Comparison of ENCODE assay signal across 17 mouse cellular contexts in genomic region chr5:144688371-144688770, GRCm38 (mm10).
DNase-seq lines count a peak whose midpoint lies in the region; ATAC-seq lines count a peak whose summit lies in the region.
"Had no signal": no experiment of that assay in that cellular context is flagged by ENCODE, and none has a peak within 500 bp of the region (broad histone marks: within the 10 kb centered on the region; RNA-seq: fewer than 3 reads in every experiment).

No protein-coding gene starts in this region.

- H3K27me3 ChIP-seq in embryonic facial prominence, embryonic 14.5 days (replicated peaks; ENCODE audit: control insufficient read depth, insufficient read depth, low read length), result no peaks in the 10 kb centered on the region
- H3K27me3 ChIP-seq in embryonic facial prominence, embryonic 10.5 days (replicated peaks; ENCODE audit: low read depth, poor library complexity, severe bottlenecking), result no peaks in the 10 kb centered on the region
- no peaks in the 10 kb centered on the region for H3K27me3 ChIP-seq in kidney, embryonic 15.5 days
- H3K27me3 ChIP-seq: forebrain, embryonic 15.5 days; limb, embryonic 12.5 days; neural tube, embryonic 13.5 days had no signal

- 25% methylated on average over 4 of the region's 4 CpGs for WGBS in embryonic facial prominence, embryonic 14.5 days
- WGBS in embryonic facial prominence, embryonic 10.5 days, result 78% methylated on average over 4 of the region's 4 CpGs
- WGBS in kidney, embryonic 15.5 days, result 63% methylated on average over 4 of the region's 4 CpGs

- no peak overlapping the region for H3K4me3 ChIP-seq in embryonic facial prominence, embryonic 14.5 days (ENCODE audit: low read depth, low read length)
- no peak overlapping the region for H3K4me3 ChIP-seq in embryonic facial prominence, embryonic 10.5 days
- H3K4me3 ChIP-seq in kidney, embryonic 15.5 days (replicated peaks), result no peak overlapping the region
- H3K4me3 ChIP-seq: forebrain, embryonic 15.5 days; limb, embryonic 12.5 days; neural tube, embryonic 13.5 days had no signal

- H3K9me3 ChIP-seq in embryonic facial prominence, embryonic 14.5 days (ENCODE audit: control insufficient read depth, low read length), result no peaks in the 10 kb centered on the region
- no peaks in the 10 kb centered on the region for H3K9me3 ChIP-seq in embryonic facial prominence, embryonic 10.5 days
- H3K9me3 ChIP-seq in kidney, embryonic 15.5 days (replicated peaks), result no peaks in the 10 kb centered on the region
- H3K9me3 ChIP-seq: forebrain, embryonic 15.5 days; limb, embryonic 12.5 days; neural tube, embryonic 13.5 days had no signal

- peak; percentile 82 for DNase-seq in embryonic facial prominence, embryonic 14.5 days (ENCODE audit: low spot score)
- DNase-seq in embryonic facial prominence, embryonic 10.5 days (ENCODE audit: low spot score), result no peak
- peak; percentile 6 for DNase-seq in heart, postnatal 4 days
- no peak for DNase-seq in heart, postnatal 36 days
- peak; percentile 26 for DNase-seq in kidney, postnatal 14 days
- DNase-seq in NIH3T3 (ENCODE audit: low read depth), result peak; percentile 50
- DNase-seq in frontal cortex, postnatal 25 days (ENCODE audit: low spot score in 2 of 2), result no peak
- DNase-seq: adrenal gland, postnatal 10 days; cerebellum, adult 8-10 months; spleen, adult 18-20 months; thymus, adult 18-20 months had no signal

- no peak for ATAC-seq in embryonic facial prominence, embryonic 14.5 days (ENCODE audit: low read depth)
- ATAC-seq in kidney, embryonic 15.5 days (replicated peaks; ENCODE audit: low FRiP score), result no peak
- ATAC-seq: forebrain, embryonic 15.5 days; intestine, embryonic 16.5 days had no signal

- H3K27ac ChIP-seq in embryonic facial prominence, embryonic 14.5 days (replicated peaks; ENCODE audit: low read depth, low read length), result 0 out of 2 replicates have a peak overlapping the region, but pooled peaks have one; percentile 10
- no peak overlapping the region for H3K27ac ChIP-seq in embryonic facial prominence, embryonic 10.5 days (replicated peaks)
- no peak overlapping the region for H3K27ac ChIP-seq in kidney, embryonic 15.5 days
- H3K27ac ChIP-seq: forebrain, embryonic 15.5 days; limb, embryonic 12.5 days; liver, embryonic 14.5 days; neural tube, embryonic 13.5 days had no signal

- H3K9ac ChIP-seq in embryonic facial prominence, embryonic 14.5 days (ENCODE audit: low read depth, low read length), result no peak overlapping the region
- H3K9ac ChIP-seq in kidney, embryonic 15.5 days, result no peak overlapping the region
- H3K9ac ChIP-seq: forebrain, embryonic 15.5 days; limb, embryonic 12.5 days; liver, embryonic 14.5 days; neural tube, embryonic 13.5 days had no signal

- intact Hi-C loops in heart, postnatal 36 days (cut with DNase I), result no loop called here

- peaks cover 16% of the 10 kb centered on the region for H3K4me1 ChIP-seq in embryonic facial prominence, embryonic 14.5 days (ENCODE audit: control insufficient read depth, insufficient read depth, low read length)
- H3K4me1 ChIP-seq in embryonic facial prominence, embryonic 10.5 days, result peaks cover 22% of the 10 kb centered on the region
- 0 out of 2 replicates have a peak, but pooled peaks cover 4% of the 10 kb centered on the region for H3K4me1 ChIP-seq in kidney, embryonic 15.5 days

- H3K36me3 ChIP-seq in embryonic facial prominence, embryonic 14.5 days (ENCODE audit: control insufficient read depth, insufficient read depth, low read length), result no peaks in the 10 kb centered on the region
- no peaks in the 10 kb centered on the region for H3K36me3 ChIP-seq in embryonic facial prominence, embryonic 10.5 days (replicated peaks)
- no peaks in the 10 kb centered on the region for H3K36me3 ChIP-seq in kidney, embryonic 15.5 days
- H3K36me3 ChIP-seq: forebrain, embryonic 15.5 days; limb, embryonic 12.5 days; neural tube, embryonic 13.5 days had no signal

- H3K4me2 ChIP-seq in embryonic facial prominence, embryonic 14.5 days (ENCODE audit: low read depth, low read length), result no peak overlapping the region
- no peak overlapping the region for H3K4me2 ChIP-seq in kidney, embryonic 15.5 days
- H3K4me2 ChIP-seq: forebrain, embryonic 15.5 days; limb, embryonic 12.5 days; neural tube, embryonic 13.5 days had no signal

Comparison
In these comparisons a context has a peak if more than half of its experiments do, and no peak if none do; other contexts are left out.
1. DNase-seq: peak in embryonic facial prominence, embryonic 14.5 days (single experiment), heart, postnatal 4 days (single experiment), kidney, postnatal 14 days (single experiment) and NIH3T3 (single experiment); none in embryonic facial prominence, embryonic 10.5 days (single experiment), heart, postnatal 36 days (0 of 2) and frontal cortex, postnatal 25 days (0 of 2).